Mouse (Mus musculus): ENCODE data around the gene Nsun2. TPM values are rescaled to one million over a fixed set of nuclear protein-coding genes. Genes with fewer than 3 reads are reported as not detected.

Nsun2 gene
- polyA plus RNA-seq, 1 experiment, result 66.4 TPM

DNA sequence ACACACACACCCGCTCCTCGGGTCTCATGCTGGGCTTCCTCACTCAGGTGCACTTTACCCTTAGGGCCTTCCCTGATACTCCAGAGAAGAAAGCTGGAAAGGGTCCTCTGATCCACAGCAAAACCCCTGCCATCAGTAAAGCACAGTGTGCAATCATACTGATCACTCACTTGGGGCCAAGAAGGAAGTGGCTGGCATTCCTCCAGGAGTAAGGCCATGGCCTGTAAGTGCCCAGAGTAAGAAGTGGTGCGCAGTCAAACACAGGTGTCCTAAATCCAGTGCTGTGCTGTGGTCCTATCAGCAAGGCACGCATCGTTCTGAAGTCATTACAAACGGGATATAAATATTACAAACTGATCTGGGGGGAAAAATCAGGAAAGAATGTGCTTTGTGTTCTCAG is 16.1 kb upstream of the Nsun2 start:
- Histone ChIP-seq H3K4me3 (replicated peaks; ENCODE audit: control insufficient read depth, low read depth, low read length) (no peak overlapping the region), H3K4me1 (ENCODE audit: control insufficient read depth, insufficient read depth, low read length) (no peaks in the 10 kb centered on the region), H3K27ac (ENCODE audit: control insufficient read depth, insufficient read depth, low read depth, low read length, poor library complexity) (no peak overlapping the region)
- TF ChIP-seq CTCF (IDR thresholded peaks at IDR 0.05; ENCODE audit: control insufficient read depth, insufficient read depth, low read length) (no peak), POLR2A (IDR thresholded peaks at IDR 0.05; ENCODE audit: borderline replicate concordance, control insufficient read depth, low read depth, low read length) (no peak)
- 81% methylated on average over 6 of the region's 6 CpGs for WGBS

DNA sequence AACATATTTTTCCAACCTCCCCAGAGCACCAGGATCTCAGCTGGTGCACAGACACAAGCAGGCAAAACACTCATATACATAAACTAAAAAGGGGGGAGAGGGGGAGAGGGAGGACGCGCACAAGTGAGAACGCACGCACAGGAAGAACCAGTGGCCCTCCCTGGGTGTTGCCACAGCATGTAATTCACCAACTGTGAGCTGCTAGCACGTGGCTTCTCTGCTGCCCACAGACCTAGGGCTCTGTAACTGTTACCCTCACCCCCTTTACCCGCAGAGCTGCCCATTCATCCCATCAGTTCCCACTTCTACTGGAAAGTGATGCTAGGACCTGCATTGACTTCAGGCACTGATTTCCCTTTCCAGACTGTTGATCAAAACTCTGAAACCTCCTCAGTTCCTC is 14.4 kb upstream of the Nsun2 start:
- Histone ChIP-seq H3K4me3 (replicated peaks; ENCODE audit: control insufficient read depth, low read depth, low read length) (no peak overlapping the region), H3K27ac (ENCODE audit: control insufficient read depth, insufficient read depth, low read depth, low read length, poor library complexity) (no peak overlapping the region), H3K4me1 (ENCODE audit: control insufficient read depth, insufficient read depth, low read length) (no peaks in the 10 kb centered on the region)
- 42% methylated on average over 6 of the region's 6 CpGs for WGBS
- TF ChIP-seq CTCF (IDR thresholded peaks at IDR 0.05; ENCODE audit: control insufficient read depth, insufficient read depth, low read length), result no peak
- TF ChIP-seq POLR2A (IDR thresholded peaks at IDR 0.05; ENCODE audit: borderline replicate concordance, control insufficient read depth, low read depth, low read length), result no peak

DNA sequence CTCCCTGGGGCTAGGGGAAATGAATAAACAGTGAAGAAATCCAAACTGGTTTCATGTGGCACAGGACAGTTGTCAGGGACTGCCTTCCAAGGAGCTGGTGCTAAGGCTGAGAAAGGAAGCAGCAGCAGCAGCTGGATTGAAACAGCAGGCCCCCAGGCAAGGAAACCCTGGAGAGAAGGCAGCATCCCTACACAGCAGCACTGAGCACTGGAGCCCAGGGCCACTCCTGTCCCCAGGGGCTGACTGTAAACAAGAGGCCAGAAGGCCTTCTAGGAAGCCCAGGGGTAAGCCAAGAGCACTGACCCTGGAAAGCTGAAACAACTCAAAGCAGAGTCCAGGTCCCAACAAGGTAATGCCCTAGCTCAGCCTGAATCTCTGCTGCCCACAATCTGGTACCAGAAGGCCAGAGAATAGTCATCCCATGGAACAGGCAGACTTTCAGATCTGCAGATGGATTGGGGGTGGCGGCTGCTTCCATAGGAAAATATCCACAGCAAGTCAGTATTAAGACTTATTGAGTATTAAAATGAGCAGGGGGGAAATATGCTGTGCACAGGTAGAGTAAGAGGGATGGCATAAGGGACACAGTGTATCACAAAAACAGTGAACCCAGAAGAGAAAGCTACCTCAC is 11.3 kb upstream of the Nsun2 start:
- Histone ChIP-seq H3K27ac (ENCODE audit: control insufficient read depth, insufficient read depth, low read depth, low read length, poor library complexity) (no peak overlapping the region), H3K4me3 (replicated peaks; ENCODE audit: control insufficient read depth, low read depth, low read length) (no peak overlapping the region), H3K4me1 (ENCODE audit: control insufficient read depth, insufficient read depth, low read length) (peaks cover 1% of the 10 kb centered on the region; the same call in 1 of the 2 replicates)
- TF ChIP-seq POLR2A (IDR thresholded peaks at IDR 0.05; ENCODE audit: borderline replicate concordance, control insufficient read depth, low read depth, low read length) (no peak), CTCF (IDR thresholded peaks at IDR 0.05; ENCODE audit: control insufficient read depth, insufficient read depth, low read length) (no peak)
- WGBS, result 83% methylated on average over 1 of the region's 1 CpGs

DNA sequence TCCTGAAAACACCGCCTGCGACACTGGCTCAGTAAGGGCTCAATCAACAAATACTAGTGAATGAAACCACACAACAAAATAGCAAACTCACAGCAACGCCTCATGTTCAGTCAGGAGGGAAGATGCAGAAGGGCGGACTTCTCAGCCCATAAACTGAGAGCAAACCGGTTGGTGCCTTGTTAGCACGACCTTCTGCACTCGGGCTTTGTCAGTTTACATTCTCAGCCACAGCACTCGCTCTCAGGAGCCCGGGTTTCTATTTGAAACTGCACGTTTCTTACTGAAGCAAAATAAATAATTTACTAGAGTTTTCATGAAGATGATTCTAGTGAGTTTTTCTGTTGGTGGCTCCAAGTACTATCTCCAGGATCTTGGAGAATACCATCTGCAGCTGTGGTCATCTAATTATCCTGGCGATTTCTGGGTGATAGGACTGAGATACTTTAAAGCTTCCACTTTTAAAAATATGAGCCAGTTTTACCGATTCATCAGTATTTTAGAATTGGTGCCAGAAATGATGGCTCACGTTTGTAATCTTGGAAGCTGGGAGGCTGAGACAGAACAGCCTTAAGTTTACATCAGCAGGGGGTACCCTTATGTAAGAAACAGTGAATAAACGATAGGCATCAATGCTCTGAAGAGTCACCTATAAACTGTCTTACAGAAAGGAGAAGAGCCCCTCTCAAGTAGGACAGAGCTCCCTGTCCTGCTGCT is 9.9 kb upstream of the Nsun2 start:
- no peak overlapping the region for H3K4me3 ChIP-seq (replicated peaks; ENCODE audit: control insufficient read depth, low read depth, low read length)
- peaks cover 1% of the 10 kb centered on the region; the same call in 1 of the 2 replicates for H3K4me1 ChIP-seq (ENCODE audit: control insufficient read depth, insufficient read depth, low read length)
- WGBS, result 83% methylated on average over 14 of the region's 14 CpGs
- TF ChIP-seq POLR2A (IDR thresholded peaks at IDR 0.05; ENCODE audit: borderline replicate concordance, control insufficient read depth, low read depth, low read length) (no peak), CTCF (IDR thresholded peaks at IDR 0.05; ENCODE audit: control insufficient read depth, insufficient read depth, low read length) (no peak)
- no peak overlapping the region for H3K27ac ChIP-seq (ENCODE audit: control insufficient read depth, insufficient read depth, low read depth, low read length, poor library complexity)

DNA sequence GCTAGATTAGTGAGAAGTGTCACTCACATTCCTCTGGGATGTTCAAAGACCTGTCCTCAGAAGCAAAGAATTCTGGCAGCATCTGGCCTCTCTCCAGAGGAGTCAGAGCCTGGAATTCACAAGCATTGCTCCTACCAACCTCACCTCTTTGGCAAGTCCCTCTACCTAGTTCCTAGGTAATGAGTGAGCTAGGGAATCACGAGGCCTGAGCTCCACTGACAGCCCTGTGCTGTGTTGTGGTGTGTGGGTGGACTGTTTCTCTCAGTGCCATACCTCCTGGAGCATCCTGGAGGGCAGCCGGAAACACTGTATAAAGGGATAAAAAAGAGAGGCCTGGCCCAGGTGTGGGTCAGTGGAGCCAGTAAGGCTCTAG is 9.4 kb upstream of the Nsun2 start:
- TF ChIP-seq CTCF (IDR thresholded peaks at IDR 0.05; ENCODE audit: control insufficient read depth, insufficient read depth, low read length), result no peak
- no peak for TF ChIP-seq POLR2A (IDR thresholded peaks at IDR 0.05; ENCODE audit: borderline replicate concordance, control insufficient read depth, low read depth, low read length)
- peaks cover 1% of the 10 kb centered on the region; the same call in 1 of the 2 replicates for H3K4me1 ChIP-seq (ENCODE audit: control insufficient read depth, insufficient read depth, low read length)
- no peak overlapping the region for H3K27ac ChIP-seq (ENCODE audit: control insufficient read depth, insufficient read depth, low read depth, low read length, poor library complexity)
- no peak overlapping the region for H3K4me3 ChIP-seq (replicated peaks; ENCODE audit: control insufficient read depth, low read depth, low read length)
- 94% methylated on average over 2 of the region's 2 CpGs for WGBS

DNA sequence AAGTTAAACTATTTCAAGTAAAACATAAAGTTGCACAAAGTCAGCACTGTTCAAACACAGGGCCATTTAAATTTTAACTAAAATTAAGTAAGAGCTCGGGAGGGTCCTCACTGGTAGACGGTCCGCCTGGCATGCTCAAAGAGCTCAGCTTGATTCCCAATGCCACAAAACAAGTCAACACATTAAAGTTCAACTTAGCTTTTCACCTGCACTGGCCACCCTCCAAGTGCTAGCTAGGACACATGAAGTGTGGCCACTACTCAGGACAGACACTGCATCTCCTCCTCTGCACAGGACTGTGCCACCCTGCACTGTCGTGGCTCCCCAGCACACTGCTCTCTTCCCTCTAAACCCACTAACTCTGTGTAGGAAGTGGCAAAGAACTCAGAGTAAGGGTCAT is 7.7 kb upstream of the Nsun2 start:
- TF ChIP-seq CTCF (IDR thresholded peaks at IDR 0.05; ENCODE audit: control insufficient read depth, insufficient read depth, low read length) (no peak), POLR2A (IDR thresholded peaks at IDR 0.05; ENCODE audit: borderline replicate concordance, control insufficient read depth, low read depth, low read length) (no peak)
- WGBS, result 75% methylated on average over 4 of the region's 4 CpGs
- Histone ChIP-seq H3K27ac (ENCODE audit: control insufficient read depth, insufficient read depth, low read depth, low read length, poor library complexity) (no peak overlapping the region), H3K4me3 (replicated peaks; ENCODE audit: control insufficient read depth, low read depth, low read length) (no peak overlapping the region), H3K4me1 (ENCODE audit: control insufficient read depth, insufficient read depth, low read length) (peaks cover 1% of the 10 kb centered on the region; the same call in 1 of the 2 replicates)

DNA sequence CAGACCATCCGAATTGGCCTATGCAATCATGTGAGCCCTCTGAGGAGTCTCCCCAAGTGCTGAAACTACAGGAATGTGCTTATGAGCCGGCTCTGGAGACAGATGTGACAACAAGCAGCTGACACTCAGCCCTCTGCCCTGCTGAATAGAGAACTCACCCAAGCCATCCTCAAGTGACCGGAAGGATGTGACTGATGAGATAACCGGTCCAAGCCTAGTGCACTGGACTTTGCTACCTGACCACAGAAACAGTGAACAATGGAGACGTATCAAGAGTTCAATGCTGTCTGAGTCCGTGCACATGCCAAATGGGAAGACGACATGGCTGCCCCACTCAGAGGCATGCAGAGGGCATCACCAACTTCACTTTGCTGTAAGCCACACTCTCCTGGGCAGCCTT is 5.0 kb upstream of the Nsun2 start:
- 85% methylated on average over 7 of the region's 7 CpGs for WGBS
- H3K27ac ChIP-seq (ENCODE audit: control insufficient read depth, insufficient read depth, low read depth, low read length, poor library complexity), result no peak overlapping the region
- H3K4me3 ChIP-seq (replicated peaks; ENCODE audit: control insufficient read depth, low read depth, low read length), result no peak overlapping the region
- no peak for TF ChIP-seq POLR2A (IDR thresholded peaks at IDR 0.05; ENCODE audit: borderline replicate concordance, control insufficient read depth, low read depth, low read length)
- TF ChIP-seq CTCF (IDR thresholded peaks at IDR 0.05; ENCODE audit: control insufficient read depth, insufficient read depth, low read length), result no peak
- peaks cover 4% of the 10 kb centered on the region for H3K4me1 ChIP-seq (ENCODE audit: control insufficient read depth, insufficient read depth, low read length)

DNA sequence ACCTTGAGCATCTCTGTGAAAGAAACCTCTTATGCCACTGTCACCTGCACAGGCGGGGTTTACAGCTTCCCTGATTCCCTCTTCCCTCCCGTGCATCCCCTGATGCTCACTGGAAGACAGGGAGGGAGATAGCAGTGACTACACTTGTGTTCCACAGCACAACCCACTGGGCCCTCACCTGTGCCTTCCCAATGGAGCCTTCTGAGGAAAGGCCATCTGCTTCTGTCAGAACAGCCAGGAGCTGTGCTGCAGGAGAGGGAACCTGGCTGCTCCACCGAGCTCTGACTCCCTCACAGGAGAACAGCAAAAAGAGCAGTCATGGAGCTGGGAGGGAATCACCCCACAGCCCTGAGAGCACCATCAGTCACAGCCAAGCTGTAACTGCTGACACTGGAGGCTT is 3.4 kb upstream of the Nsun2 start:
- Histone ChIP-seq H3K4me3 (replicated peaks; ENCODE audit: control insufficient read depth, low read depth, low read length) (no peak overlapping the region), H3K27ac (ENCODE audit: control insufficient read depth, insufficient read depth, low read depth, low read length, poor library complexity) (no peak overlapping the region), H3K4me1 (ENCODE audit: control insufficient read depth, insufficient read depth, low read length) (peaks cover 4% of the 10 kb centered on the region)
- TF ChIP-seq CTCF (IDR thresholded peaks at IDR 0.05; ENCODE audit: control insufficient read depth, insufficient read depth, low read length), result no peak
- no peak for TF ChIP-seq POLR2A (IDR thresholded peaks at IDR 0.05; ENCODE audit: borderline replicate concordance, control insufficient read depth, low read depth, low read length)
- whole genome bisulfite sequencing, result 88% methylated on average over 3 of the region's 3 CpGs

Data from bone marrow, adult 2 months (tissue).